Mouse (Mus musculus) kidney, postnatal 0 days (tissue): ENCODE data around the gene Lipi. TPM values are rescaled to one million over a fixed set of nuclear protein-coding genes. Genes with fewer than 3 reads are reported as not detected.

ENCODE experiments used
- ATAC-seq: fragments of 200-750 bp; cut with Nextera tagmentation; replicated peaks from 2 replicates; pipeline ENCODE4 v1.8.0; 2017; ENCODE audit warnings: low read depth, moderate number of reproducible peaks, moderate TSS enrichment, moderate library complexity; ENCODE audit not compliant: low FRiP score
- DNase-seq: peaks from one replicate; pipeline ENCODE4 v3.0.0-alpha.2; 2016; ENCODE audit warnings: low spot score
- H3K27ac ChIP-seq: fragments of 300-500 bp; sonication (generic); 2 replicates; pipeline ENCODE4 v1.5.1; 2014; ENCODE audit warnings: mild to moderate bottlenecking
- H3K27me3 ChIP-seq: fragments of 300-500 bp; sonication (generic); 2 replicates; pipeline ENCODE4 v1.6.1; 2014; ENCODE audit warnings: low read length, mixed read lengths; ENCODE audit not compliant: insufficient read depth
- H3K36me3 ChIP-seq: fragments of 300-500 bp; sonication (generic); 2 replicates; pipeline ENCODE4 v1.6.1; 2014; ENCODE audit warnings: low read length, mixed read lengths; ENCODE audit not compliant: insufficient read depth
- H3K4me1 ChIP-seq: fragments of 300-500 bp; sonication (generic); replicated peaks from 2 replicates; pipeline ENCODE4 v1.6.1; 2014; ENCODE audit warnings: antibody characterized with exemption, low read length, mixed read lengths; ENCODE audit not compliant: insufficient read depth
- H3K4me2 ChIP-seq: fragments of 300-500 bp; sonication (generic); 2 replicates; pipeline ENCODE4 v1.6.1; 2014; ENCODE audit warnings: mild to moderate bottlenecking, low read length, moderate library complexity, mixed read lengths
- H3K4me3 ChIP-seq: fragments of 300-500 bp; sonication (generic); replicated peaks from 2 replicates; pipeline ENCODE4 v1.5.1; 2014; ENCODE audit warnings: low read depth, low read length
- H3K9ac ChIP-seq: fragments of 300-500 bp; sonication (generic); 2 replicates; pipeline ENCODE4 v1.6.1; 2014; ENCODE audit warnings: low read depth, low read length
- H3K9me3 ChIP-seq: fragments of 300-500 bp; sonication (generic); replicated peaks from 2 replicates; pipeline ENCODE4 v1.6.1; 2016; ENCODE audit warnings: low read length, inconsistent platforms, mixed read lengths
- CTCF ChIP-seq: IDR thresholded peaks from 2 replicates; pipeline ENCODE4 v1.5.1; 2016; ENCODE audit warnings: antibody characterized with exemption, low read depth, mild to moderate bottlenecking, moderate library complexity
- whole genome bisulfite sequencing: fragments of 180-500 bp; shearing (Covaris S2); extraction: QIAGEN DNeasy Blood & Tissue Kit; methylation state at CpG from one replicate; pipeline ENCODE4 v1.1.7; 2014; 5-methylcytosine and 5-hydroxymethylcytosine counted together
- polyA plus RNA-seq: library from polyadenylated mRNA; unstranded; fragments of >200 nt; fragmentation: Nextera tagmentation; extraction: Ambion mirVana; gene quantifications from 2 replicates; pipeline ENCODE4 v1.2.1, GENCODE M21; 2015

Lipi gene
- polyA plus RNA-seq, 1 experiment from 2014 or later = not detected

DNA sequence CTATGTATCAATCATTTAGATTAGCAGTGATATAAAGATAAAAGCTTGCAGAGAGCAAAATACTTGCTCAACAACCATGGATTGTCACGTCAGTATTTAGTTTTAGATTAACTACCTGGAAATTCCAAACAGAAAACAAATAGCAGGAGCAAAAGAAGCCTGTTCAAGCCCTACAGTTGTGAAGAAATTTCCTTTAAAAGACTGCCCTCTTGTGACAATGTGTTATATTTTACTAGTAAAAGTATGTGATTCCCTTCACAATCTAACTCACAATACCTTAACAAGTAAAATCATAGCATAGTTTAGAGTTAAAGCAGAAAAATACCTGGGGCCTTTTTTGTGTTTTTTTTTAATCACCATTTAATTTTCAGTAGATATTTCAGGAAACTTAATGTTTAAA lies 54.2 kb downstream of the Lipi start:
- Histone ChIP-seq H3K9me3 (no peaks in the 10 kb centered on the region), H3K9ac (no peak overlapping the region), H3K4me1 (no peaks in the 10 kb centered on the region), H3K36me3 (no peaks in the 10 kb centered on the region), H3K4me2 (no peak overlapping the region), H3K27ac (no peak overlapping the region), H3K4me3 (no peak overlapping the region), H3K27me3 (no peaks in the 10 kb centered on the region)
- WGBS = 4% methylated on average over 1 of the region's 1 CpGs
- DNase-seq (peak; percentile 73), ATAC-seq (no peak)
- TF ChIP-seq CTCF = peak; percentile 46; the same call in 1 of the 2 replicates

DNA sequence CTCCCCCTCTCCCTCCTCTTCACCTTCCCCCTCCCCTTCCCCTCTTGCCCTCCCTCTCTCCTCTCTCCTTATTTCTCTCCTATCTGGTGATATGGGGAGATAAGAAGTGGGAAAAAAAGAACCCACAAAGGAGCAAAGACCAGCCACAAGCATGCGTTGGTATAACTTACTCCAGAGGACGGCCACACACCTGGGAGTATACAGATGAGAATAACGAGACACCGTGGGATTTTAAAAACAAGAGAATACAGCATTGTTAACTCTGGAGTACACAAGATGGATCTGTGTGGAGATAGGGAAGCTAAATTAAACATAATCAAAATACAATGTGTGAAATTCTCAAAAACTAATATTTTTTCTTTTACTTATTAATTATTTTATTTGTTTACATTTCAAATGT lies 89.3 kb downstream of the Lipi start:
- DNase-seq (no peak), ATAC-seq (no peak)
- 92% methylated on average over 4 of the region's 4 CpGs for WGBS
- Histone ChIP-seq H3K27ac (no peak overlapping the region), H3K36me3 (no peaks in the 10 kb centered on the region), H3K27me3 (no peaks in the 10 kb centered on the region), H3K9ac (no peak overlapping the region), H3K4me1 (no peaks in the 10 kb centered on the region), H3K4me3 (no peak overlapping the region), H3K4me2 (no peak overlapping the region), H3K9me3 (no peaks in the 10 kb centered on the region)
- TF ChIP-seq CTCF = no peak

Other genes with a start within 250 kb of the Lipi start
- gene Rbm11, start 6.8 kb upstream of the Lipi start, polyA plus RNA-seq = 0.45 and 0.55 TPM in 2 replicates
- 27.7 and 30.0 TPM in 2 replicates for gene Hspa13, start 181.0 kb upstream of the Lipi start, polyA plus RNA-seq